Mouse (Mus musculus) bone marrow macrophage, adult 2 months (primary cell): ENCODE results near the gene Tigar.

Experiments
- CTCF ChIP-seq: IDR thresholded peaks from 2 replicates; pipeline ENCODE4 v1.5.1; 2012; ENCODE audit warnings: low read depth, mild to moderate bottlenecking, low read length, moderate library complexity
- POLR2A ChIP-seq: IDR thresholded peaks from 2 replicates; pipeline ENCODE4 v1.6.1; 2012; ENCODE audit warnings: mild to moderate bottlenecking, low read depth, low read length, borderline replicate concordance

DNA sequence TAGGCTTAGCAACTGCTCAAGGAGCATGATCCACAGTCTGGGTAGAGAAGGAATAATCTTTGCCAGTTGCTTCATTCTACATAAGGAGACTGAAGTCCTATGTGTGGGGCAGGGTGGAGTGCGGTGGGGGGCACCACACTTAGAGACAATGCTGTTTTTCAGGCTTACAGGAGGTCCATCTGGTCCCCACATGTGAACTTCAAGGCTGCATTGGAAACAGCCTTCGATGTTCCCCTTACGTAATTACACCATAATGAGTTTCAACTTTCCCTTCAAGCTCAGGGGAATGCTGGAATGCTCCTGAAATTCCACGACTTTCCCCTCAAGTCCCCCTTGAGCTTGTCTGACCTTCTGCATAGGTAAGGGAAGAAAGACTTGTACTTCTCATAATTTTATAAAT is 58.5 kb downstream of the Tigar start:
- TF ChIP-seq POLR2A (no peak), CTCF (no peak)
